Mouse (Mus musculus): Measurements from ENCODE around the gene Hexb. TPM values are rescaled to one million over a fixed set of nuclear protein-coding genes. Genes with fewer than 3 reads are reported as not detected.
A peak's percentile ranks its signal among the peaks of the same experiment; 100 is the strongest.

Hexb gene
- polyA plus RNA-seq (2015; fragmentation: Nextera tagmentation; extraction: Ambion mirVana): 45.2 and 52.9 TPM in 2 replicates

- ATAC-seq (ENCODE audit: low FRiP score, low read depth): peak; percentile 88
- Histone ChIP-seq H3K27me3 (no peaks in the 10 kb centered on the region), H3K36me3 (no peaks in the 10 kb centered on the region), H3K4me2 (peak within 1 kb of the TSS; percentile 67), H3K4me3 (peak within 1 kb of the TSS; percentile 62), H3K9ac (peak within 1 kb of the TSS; percentile 46), H3K4me1 (replicated peaks) (peaks cover 22% of the 10 kb centered on the region), H3K9me3 (no peaks in the 10 kb centered on the region), H3K27ac (replicated peaks) (peak within 1 kb of the TSS; percentile 4; the same call in 1 of the 2 replicates)
- under 1% methylated on average over 45 of the region's 45 CpGs for WGBS
These were observed at the start of gene Hexb for GRCm38 (mm10) chr13:97197932-97198562. Gene Hexb, minus strand, starts transcription at chr13:97198357.

GRCm38 (mm10) chr13:97247754-97248153 is 49.6 kb upstream of the Hexb start:
- ATAC-seq (ENCODE audit: low FRiP score, low read depth): no peak
- Histone ChIP-seq H3K4me2 (peak overlapping the region; percentile 91), H3K36me3 (peaks cover 16% of the 10 kb centered on the region; the same call in 1 of the 2 replicates), H3K4me1 (replicated peaks) (peaks cover 99% of the 10 kb centered on the region), H3K9ac (no peak overlapping the region), H3K9me3 (no peaks in the 10 kb centered on the region), H3K4me3 (no peak overlapping the region), H3K27ac (replicated peaks) (no peak overlapping the region), H3K27me3 (no peaks in the 10 kb centered on the region)
- WGBS: 27% methylated on average over 4 of the region's 4 CpGs

GRCm38 (mm10) chr13:97246217-97246616 is 48.1 kb upstream of the Hexb start:
- Histone ChIP-seq H3K9me3 (no peaks in the 10 kb centered on the region), H3K36me3 (peaks cover 13% of the 10 kb centered on the region; the same call in 1 of the 2 replicates), H3K9ac (no peak overlapping the region), H3K27ac (replicated peaks) (no peak overlapping the region), H3K4me1 (replicated peaks) (peaks cover 92% of the 10 kb centered on the region), H3K4me2 (peak overlapping the region; percentile 91), H3K4me3 (peak overlapping the region; percentile 8; the same call in 1 of the 2 replicates), H3K27me3 (no peaks in the 10 kb centered on the region)
- 62% methylated on average over 16 of the region's 16 CpGs for WGBS
- ATAC-seq (ENCODE audit: low FRiP score, low read depth): no peak

- Histone ChIP-seq H3K27ac (replicated peaks) (no peak overlapping the region), H3K36me3 (peaks cover 13% of the 10 kb centered on the region; the same call in 1 of the 2 replicates), H3K4me2 (peak overlapping the region; percentile 91), H3K4me3 (peak overlapping the region; percentile 86), H3K9ac (no peak overlapping the region), H3K9me3 (no peaks in the 10 kb centered on the region), H3K27me3 (no peaks in the 10 kb centered on the region), H3K4me1 (replicated peaks) (peaks cover 86% of the 10 kb centered on the region)
- no peak for ATAC-seq (ENCODE audit: low FRiP score, low read depth)
- WGBS: 74% methylated on average over 12 of the region's 12 CpGs
These were observed 47.0 kb upstream of the Hexb start for GRCm38 (mm10) chr13:97245157-97245556.

- Histone ChIP-seq H3K27ac (replicated peaks) (peak overlapping the region; percentile 95; the same call in 1 of the 2 replicates), H3K36me3 (peaks cover 13% of the 10 kb centered on the region; the same call in 1 of the 2 replicates), H3K4me3 (peak overlapping the region; percentile 86), H3K4me1 (replicated peaks) (peaks cover 86% of the 10 kb centered on the region), H3K4me2 (peak overlapping the region; percentile 91), H3K27me3 (no peaks in the 10 kb centered on the region), H3K9me3 (no peaks in the 10 kb centered on the region), H3K9ac (peak overlapping the region; percentile 92; the same call in 1 of the 2 replicates)
- 35% methylated on average over 11 of the region's 11 CpGs for WGBS
- no peak for ATAC-seq (ENCODE audit: low FRiP score, low read depth)
These were observed 46.6 kb upstream of the Hexb start for GRCm38 (mm10) chr13:97244712-97245105.

GRCm38 (mm10) chr13:97243962-97244711 is 46.0 kb upstream of the Hexb start:
- peak overlapping the region; percentile 92 for H3K9ac ChIP-seq
- peak overlapping the region; percentile 91 for H3K4me2 ChIP-seq
- H3K36me3 ChIP-seq: peaks cover 13% of the 10 kb centered on the region; the same call in 1 of the 2 replicates
- no peaks in the 10 kb centered on the region for H3K9me3 ChIP-seq
- ATAC-seq (ENCODE audit: low FRiP score, low read depth): no peak
- H3K27me3 ChIP-seq: no peaks in the 10 kb centered on the region
- 19% methylated on average over 15 of the region's 15 CpGs for WGBS
- peak overlapping the region; percentile 86 for H3K4me3 ChIP-seq
- H3K27ac ChIP-seq (replicated peaks): peak overlapping the region; percentile 95
- peaks cover 85% of the 10 kb centered on the region for H3K4me1 ChIP-seq (replicated peaks)

- no peaks in the 10 kb centered on the region for H3K27me3 ChIP-seq
- peak overlapping the region; percentile 95 for H3K27ac ChIP-seq (replicated peaks)
- H3K9me3 ChIP-seq: no peaks in the 10 kb centered on the region
- ATAC-seq (ENCODE audit: low FRiP score, low read depth): no peak
- H3K4me3 ChIP-seq: peak overlapping the region; percentile 86
- peak overlapping the region; percentile 91 for H3K4me2 ChIP-seq
- H3K4me1 ChIP-seq (replicated peaks): peaks cover 85% of the 10 kb centered on the region
- H3K36me3 ChIP-seq: peaks cover 13% of the 10 kb centered on the region; the same call in 1 of the 2 replicates
- H3K9ac ChIP-seq: peak overlapping the region; percentile 92
- 2% methylated on average over 6 of the region's 6 CpGs for WGBS
These were observed 44.6 kb upstream of the Hexb start for GRCm38 (mm10) chr13:97242716-97243115.

- H3K27ac ChIP-seq (replicated peaks): peak overlapping the region; percentile 95
- peaks cover 10% of the 10 kb centered on the region; the same call in 1 of the 2 replicates for H3K36me3 ChIP-seq
- H3K27me3 ChIP-seq: no peaks in the 10 kb centered on the region
- H3K9ac ChIP-seq: peak overlapping the region; percentile 92
- H3K4me2 ChIP-seq: peak overlapping the region; percentile 91
- no peaks in the 10 kb centered on the region for H3K9me3 ChIP-seq
- peaks cover 77% of the 10 kb centered on the region for H3K4me1 ChIP-seq (replicated peaks)
- peak overlapping the region; percentile 86 for H3K4me3 ChIP-seq
- 0% methylated on average over 20 of the region's 20 CpGs for WGBS
- no peak for ATAC-seq (ENCODE audit: low FRiP score, low read depth)
These were observed 43.7 kb upstream of the Hexb start for GRCm38 (mm10) chr13:97241787-97242280.

- peaks cover 5% of the 10 kb centered on the region; the same call in 1 of the 2 replicates for H3K36me3 ChIP-seq
- H3K4me2 ChIP-seq: peak within 1 kb of the TSS; percentile 91
- peaks cover 71% of the 10 kb centered on the region for H3K4me1 ChIP-seq (replicated peaks)
- H3K4me3 ChIP-seq: peak within 1 kb of the TSS; percentile 86
- no peaks in the 10 kb centered on the region for H3K27me3 ChIP-seq
- WGBS: under 1% methylated on average over 78 of the region's 89 CpGs
- peak; percentile 81 for ATAC-seq (ENCODE audit: low FRiP score, low read depth)
- H3K9me3 ChIP-seq: no peaks in the 10 kb centered on the region
- peak within 1 kb of the TSS; percentile 95 for H3K27ac ChIP-seq (replicated peaks)
- H3K9ac ChIP-seq: peak within 1 kb of the TSS; percentile 92
These were observed 43.0 kb upstream of the Hexb start, which contains the start of gene Enc1 for GRCm38 (mm10) chr13:97240965-97241786. Gene Enc1, plus strand, starts transcription at chr13:97241105.

GRCm38 (mm10) chr13:97240279-97240964 is 42.3 kb upstream of the Hexb start:
- under 1% methylated on average over 34 of the region's 36 CpGs for WGBS
- H3K4me1 ChIP-seq (replicated peaks): peaks cover 63% of the 10 kb centered on the region

More at GRCm38 (mm10) chr13:97240279-97240964, 42.3 kb upstream of the Hexb start:
- Histone ChIP-seq H3K4me3 (peak overlapping the region; percentile 86), H3K9ac (peak overlapping the region; percentile 92), H3K27me3 (no peaks in the 10 kb centered on the region), H3K4me2 (peak overlapping the region; percentile 91), H3K36me3 (no peaks in the 10 kb centered on the region), H3K9me3 (no peaks in the 10 kb centered on the region), H3K27ac (replicated peaks) (peak overlapping the region; percentile 95)
- peak; percentile 68 for ATAC-seq (ENCODE audit: low FRiP score, low read depth)
